Mouse (Mus musculus): ENCODE results near the gene Clybl.

DNA sequence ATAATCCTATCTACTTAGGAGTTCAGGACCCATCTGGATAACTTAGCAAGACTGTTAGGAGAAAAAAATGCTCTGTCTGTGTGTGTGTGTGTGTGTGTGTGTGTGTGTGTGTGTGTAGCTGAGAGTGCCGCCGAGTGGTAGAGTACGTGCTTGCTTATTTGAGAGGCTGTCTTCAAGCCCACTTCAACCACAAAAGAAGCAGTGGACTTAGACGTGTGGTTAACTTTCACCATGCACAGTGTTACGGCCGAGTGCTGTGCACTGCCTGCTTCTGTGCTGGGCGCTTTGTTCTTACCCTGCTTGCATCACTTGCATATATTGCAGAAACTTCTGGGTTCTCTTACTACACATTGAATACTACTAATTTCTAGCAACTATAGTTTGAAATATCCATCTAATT is 23.8 kb upstream of the Clybl start:
- TF ChIP-seq CTCF (IDR thresholded peaks at IDR 0.05; ENCODE audit: control insufficient read depth, insufficient read depth, insufficient replicate concordance, low read depth, low read length) = no peak
- no peak for TF ChIP-seq POLR2A (IDR thresholded peaks at IDR 0.05; ENCODE audit: control insufficient read depth, low read depth, low read length)

Data from testis, adult 2 months (tissue).